Mouse (Mus musculus): Measurements from ENCODE around the gene Ppp1r37.
A peak's percentile ranks its signal among the peaks of the same experiment; 100 is the strongest.

Gene Ppp1r37

DNA sequence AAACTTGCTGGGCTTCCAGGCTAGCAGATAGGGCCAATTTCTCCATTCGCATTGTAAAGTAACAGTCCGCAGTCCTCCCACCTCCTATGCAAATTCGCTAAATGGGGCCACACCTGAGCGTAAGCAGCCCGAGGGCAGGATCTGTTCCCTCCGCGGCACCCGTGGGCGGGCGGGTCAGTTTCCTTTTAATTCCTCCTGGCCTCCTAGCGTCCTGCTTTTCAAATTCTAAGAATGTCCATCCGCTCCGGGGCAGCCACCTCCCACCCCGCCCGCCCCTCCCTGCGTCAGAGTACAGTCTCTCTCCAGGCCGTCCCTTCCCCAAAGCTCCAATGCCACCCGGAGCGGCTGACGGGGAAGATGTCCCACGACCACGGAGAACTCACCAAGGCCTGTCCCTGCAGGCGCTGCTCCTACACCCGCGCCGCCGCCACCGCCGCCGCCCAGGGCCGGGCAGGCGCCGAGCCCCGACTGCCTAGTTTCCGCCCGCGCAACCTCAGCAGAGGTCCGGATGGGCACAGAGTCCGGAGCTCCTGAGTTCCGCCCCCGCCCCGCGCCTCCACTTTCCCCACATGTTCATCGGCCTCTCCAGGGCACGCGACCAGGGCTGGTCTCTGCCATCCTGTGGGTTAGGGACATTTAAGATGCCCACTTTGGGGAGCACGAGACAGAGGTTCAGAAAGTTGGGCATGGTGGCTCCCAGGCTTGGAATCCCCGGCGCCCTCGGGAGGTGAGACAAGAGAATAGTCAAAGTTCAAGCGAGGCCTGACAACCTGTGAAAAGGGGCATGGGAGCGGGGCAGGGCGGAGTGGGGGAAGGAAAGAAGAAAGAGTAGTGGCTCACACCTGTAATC lies 10.3 kb upstream of the Ppp1r37 start:
- no peak for DNase-seq (ENCODE audit: extremely low read depth, low read depth, low spot score)

DNA sequence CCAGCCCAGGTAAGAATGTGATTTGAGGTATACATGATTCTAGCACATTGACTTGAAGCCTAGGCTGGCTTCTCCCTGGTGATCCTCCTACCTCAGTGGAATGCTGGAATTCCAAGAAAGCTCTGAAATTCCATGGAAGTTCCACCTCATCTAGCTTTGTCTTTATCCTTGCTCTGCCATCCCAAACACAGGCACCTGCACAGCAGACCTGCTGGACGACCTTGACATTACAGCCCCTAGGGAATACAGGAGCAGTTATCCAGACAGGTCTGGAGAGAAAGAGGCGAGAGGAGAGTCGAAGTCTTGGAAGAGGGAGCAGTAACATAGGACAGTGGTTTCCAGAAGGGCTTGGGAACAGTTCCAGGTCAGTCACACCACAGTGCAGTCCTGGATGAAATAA lies 6.8 kb upstream of the Ppp1r37 start:
- DNase-seq (ENCODE audit: extremely low read depth, low read depth, low spot score) = no peak

DNA sequence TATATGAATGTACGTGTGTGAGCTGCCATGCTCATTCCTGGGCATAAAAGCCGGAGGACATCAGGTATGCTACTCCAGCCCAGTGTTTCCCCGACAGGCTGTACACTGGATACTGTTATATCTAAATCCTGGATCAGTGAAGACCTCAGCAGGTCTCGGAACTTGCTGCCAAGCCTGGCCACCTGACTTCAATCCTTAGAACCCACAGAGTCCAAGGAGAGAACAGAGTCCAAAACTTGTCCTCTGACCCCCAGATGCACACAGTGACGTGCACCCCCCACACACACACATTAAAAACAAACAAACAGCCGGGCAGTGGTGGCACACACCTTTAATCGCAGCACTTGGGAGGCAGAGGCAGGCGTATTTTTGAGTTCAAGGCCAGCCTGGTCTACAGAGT lies 4.5 kb upstream of the Ppp1r37 start:
- DNase-seq (ENCODE audit: extremely low read depth, low read depth, low spot score) = no peak

DNA sequence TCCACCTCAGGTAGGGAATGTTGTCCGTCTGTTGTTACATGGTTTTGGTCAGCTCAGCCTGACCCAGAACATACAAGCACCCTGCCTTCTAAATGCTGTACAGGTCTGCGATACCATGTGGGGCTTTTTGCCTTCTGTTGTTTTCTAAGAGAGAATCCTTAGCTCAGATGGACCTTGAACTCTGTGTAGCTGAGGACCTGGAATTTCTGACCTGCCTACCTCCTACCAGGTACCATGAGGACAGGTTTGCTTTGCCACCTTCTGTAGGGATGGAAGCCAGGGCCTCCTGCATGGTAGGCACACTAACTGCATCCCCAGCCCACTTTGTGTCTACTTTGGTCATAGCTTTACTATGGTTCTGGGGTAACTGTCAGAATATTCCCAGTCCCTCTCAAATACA lies 2.9 kb upstream of the Ppp1r37 start:
- no peak for DNase-seq (ENCODE audit: extremely low read depth, low read depth, low spot score)

DNA sequence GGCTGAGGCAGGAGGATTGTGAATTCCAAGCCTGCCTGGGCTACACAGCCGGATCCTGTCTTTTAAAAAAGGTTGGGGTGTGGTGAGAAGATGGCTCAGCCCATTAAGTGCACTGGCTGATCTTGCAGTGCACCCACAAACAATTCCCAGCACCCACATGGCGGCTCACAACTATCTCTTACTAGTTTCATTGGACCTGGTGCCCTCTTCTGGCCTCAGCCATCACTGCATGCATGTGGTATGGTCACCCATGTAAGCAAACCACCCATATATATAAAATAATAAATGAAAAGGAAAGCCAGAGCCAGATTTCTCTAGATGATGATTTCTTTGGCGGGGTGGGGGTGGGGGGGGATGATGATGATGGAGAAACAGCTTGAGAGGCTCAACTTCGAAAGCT lies 1.6 kb upstream of the Ppp1r37 start:
- DNase-seq (ENCODE audit: extremely low read depth, low read depth, low spot score) = no peak

DNA sequence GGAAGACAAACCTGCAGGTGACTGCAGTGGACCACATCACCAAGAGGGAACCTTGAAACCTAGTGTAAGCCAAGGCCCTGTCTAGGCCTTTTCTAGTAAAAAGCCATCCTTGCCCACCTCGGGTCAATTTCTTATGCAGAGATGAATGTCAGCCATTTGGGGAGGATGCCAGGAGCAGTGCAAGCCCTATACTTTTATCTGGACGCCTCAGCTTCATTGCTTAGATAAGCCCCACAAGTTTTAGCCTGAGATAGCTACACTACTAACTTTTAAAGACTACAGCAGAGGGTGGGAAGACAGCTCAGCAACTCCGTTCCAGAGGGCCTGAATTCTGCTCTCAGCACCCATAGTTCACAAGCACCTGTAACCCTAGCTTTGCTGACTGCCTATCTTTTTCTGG lies 1.0 kb upstream of the Ppp1r37 start:
- DNase-seq (ENCODE audit: extremely low read depth, low read depth, low spot score) = no peak

DNA sequence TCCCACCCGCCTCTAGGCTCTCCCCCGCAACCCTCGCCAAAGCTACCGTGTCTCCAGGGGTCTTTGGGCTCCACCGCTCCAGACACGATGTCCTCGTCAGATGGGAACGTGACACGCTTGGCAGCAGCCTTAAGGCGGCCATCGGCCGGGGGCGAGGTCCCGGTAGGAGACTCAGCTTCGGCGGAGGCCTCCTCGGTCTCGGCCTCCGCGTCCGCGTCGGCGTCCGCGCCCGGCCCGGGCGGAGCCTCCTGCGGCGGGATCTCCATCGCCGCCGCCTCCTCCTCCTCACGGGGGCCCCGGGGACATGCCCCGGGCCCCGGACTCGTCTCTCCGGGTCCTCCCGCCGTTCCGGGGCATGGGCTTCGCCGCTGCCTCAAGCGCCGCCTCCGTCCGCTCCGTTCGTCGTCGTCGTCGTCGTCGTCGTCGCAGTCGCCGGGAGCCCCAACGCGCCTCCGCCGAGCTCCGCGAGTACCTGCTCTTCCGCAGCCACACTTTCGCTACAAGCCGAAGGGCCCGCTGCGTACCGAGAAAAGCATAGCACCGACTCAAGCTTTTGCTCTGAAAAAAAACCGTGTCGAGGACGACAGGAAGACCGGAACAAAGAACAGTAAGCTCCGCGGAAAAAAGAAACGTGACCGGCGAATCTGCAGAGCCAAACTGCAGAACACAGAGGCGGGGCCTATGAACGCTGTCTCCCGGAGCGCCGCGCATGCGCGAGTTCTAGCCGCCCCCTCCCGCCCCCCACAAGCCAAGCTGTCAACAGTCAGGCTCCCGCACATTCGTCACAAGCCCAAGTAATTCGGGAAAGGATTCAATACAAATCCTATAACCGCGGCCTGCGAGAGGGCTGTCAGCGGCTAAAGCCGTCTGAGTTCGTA lies 872 bp downstream of the Ppp1r37 start:
- no peak for DNase-seq (ENCODE audit: extremely low read depth, low read depth, low spot score)

DNA sequence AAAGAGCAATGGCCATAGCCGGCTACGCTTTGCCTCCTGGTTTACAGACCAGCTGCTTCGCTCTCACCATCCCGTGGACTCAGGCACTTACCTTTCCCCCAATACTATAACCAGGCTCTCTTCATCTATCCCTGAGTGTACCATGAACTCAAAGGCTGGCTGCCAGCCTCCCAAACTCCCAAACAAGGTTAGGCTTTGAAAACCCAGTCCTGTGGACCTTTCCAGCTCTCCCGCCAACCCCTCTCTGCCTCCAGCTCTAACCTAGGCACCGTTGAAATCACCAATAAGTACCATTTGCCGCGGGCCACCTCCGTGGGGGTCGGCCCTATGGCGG lies 1.5 kb downstream of the Ppp1r37 start:
- no peak for DNase-seq (ENCODE audit: extremely low read depth, low read depth, low spot score)

DNA sequence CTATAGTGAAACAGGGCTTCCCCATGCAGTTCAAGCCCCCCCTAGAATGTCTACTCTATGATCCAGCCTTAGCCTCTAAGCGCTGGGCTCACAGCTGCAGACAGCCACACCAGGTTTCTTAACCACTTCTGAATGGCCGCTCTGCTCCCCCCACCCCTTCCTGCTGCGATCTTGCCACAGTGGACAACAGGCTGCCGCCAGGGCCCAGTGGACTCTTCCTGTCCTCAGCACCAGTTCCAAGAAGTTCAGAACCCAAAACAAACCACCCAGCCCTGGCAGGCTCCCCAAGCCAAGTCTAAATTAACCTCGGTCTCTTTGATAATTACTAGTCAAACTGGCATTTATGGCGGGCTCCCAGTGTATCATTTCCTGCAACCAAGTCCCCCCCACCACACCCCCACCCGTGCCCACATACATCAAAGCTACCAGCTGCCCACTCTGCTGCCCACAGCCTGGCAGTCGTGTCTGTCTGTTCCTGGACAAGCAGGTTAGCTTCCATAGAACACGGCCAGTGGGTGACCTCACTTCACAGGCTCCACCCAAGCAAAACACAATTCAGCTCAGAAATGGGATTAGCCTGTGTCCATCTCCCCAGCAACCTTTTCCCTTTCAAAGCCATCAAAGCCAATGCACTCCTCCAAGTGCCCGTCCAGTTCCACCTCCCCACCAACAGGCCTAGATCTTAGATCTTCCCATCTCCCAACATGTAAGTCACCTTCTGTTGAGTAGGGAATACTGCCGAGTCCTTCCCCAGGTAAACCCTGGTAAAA lies 2.2 kb downstream of the Ppp1r37 start:
- no peak for DNase-seq (ENCODE audit: extremely low read depth, low read depth, low spot score)

DNA sequence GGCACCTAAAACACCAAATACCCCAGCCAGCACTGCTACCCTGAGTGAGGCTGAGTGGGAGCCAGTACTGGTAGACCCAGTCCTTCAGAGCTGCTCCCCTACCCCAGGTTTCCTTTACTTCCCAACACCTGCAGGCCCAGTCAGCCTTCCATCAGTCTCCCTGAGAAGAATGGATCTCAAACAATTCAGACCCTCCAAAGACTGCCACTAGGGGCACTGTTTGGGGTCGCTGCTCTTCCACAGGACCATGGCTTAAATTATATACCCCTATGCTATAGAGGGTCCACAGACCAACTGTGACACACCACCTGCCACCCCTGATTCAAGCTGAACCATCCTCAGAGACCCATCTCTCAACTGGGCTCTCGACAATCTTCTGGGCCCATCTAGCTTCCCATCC lies 3.9 kb downstream of the Ppp1r37 start:
- no peak for DNase-seq (ENCODE audit: extremely low read depth, low read depth, low spot score)

DNA sequence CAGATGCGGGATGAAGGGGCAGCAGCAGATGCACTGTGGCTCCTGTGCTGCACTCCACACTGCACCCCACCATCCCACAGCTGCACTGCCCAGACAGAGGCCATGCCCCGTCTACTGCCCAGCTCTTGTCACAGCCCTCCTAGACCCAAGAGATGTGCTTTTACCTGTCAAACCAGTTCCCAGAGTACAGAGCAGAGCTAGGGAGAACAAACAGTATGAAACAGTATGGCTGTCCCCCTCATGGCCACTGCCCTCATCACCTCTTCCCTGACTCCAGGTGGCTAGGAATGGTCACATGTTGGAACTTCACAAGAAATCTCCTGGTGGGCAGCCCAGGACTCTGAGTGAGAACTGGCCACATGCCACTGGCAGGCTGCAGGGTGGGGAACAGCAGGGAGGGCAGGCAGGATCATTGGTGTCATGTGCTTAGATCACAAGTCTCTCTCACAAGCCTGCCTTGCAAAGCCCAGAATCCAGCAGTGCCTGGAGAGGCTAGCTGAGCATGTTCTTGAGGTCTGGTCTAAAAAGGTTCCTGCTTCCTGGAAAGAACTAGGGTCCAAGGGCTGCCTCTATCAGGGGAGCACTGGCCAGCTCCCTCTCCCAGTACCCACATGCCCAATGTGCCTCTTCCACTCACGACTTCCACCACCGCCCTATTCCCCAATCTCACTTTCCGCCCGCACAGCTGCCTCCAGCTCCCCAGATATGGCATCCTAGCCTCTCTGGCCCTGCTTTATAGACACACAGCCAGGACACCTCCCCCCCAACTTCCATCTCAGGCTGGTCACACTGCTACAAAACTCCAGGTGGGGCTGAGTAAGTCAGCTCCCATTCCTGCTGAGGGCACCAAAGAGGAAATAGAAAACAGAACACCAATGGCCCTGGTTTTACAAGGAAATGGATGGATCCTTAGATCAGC lies 4.6 kb downstream of the Ppp1r37 start:
- no peak for DNase-seq (ENCODE audit: extremely low read depth, low read depth, low spot score)

DNA sequence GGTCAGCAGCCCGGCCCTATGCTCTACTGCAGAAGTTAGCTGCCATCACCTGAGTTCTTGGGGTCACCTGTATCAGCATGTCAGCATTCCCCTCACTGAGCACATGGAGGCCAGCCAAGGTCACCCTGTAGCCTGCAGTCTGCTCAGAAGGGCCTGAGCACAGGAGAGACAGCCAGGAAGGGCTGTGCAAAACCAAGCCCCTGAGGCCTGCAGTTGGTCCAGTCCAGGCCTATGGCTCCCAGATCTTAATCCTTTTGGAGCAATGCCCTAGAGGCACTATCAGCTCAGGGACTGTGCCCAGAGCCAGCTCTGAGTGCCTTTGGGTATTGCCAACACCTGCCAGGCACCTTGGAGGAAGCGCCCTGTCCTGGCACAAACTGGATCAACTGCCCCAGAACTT lies 5.8 kb downstream of the Ppp1r37 start:
- DNase-seq (ENCODE audit: extremely low read depth, low read depth, low spot score) = no peak

DNA sequence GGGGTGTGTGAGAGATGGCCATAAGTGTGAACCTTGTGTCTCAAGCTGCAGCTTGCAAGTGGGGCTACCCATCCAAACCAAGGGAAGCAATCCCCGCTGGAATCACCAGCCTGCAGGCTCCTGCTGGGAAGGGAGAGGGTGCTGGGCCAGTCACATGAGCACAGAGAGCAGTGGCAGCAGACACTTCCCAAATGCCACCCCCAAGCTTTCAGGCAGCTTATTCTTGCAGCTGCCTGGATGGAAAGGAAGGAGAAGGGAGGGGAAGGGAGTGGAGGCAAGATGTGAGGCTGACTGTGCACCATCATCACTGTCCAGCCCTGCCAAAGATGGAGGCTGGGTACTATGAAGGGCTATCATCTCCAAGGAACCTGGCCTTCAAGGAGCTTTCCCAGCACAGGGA lies 8.7 kb downstream of the Ppp1r37 start:
- DNase-seq (ENCODE audit: extremely low read depth, low read depth, low spot score) = no peak

DNA sequence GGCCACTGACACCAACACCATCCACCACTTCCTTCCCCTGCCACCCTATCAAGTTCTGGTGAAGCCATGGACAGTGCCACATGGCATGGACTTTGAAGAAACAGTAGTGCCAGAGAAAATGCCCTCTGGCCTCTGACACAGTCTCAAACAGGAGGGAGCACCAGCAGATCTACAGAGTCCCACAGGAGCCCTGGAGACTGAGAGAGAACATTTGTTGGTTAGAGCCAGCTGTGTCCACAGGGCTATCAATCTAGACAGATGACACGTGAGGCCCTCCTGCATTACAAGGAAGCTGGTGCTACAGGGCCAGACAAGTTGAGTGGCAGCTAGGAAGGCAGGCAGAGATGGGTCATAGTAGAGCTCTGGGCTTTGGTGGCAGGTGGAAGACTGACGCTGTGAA lies 10.4 kb downstream of the Ppp1r37 start:
- DNase-seq (ENCODE audit: extremely low read depth, low read depth, low spot score) = no peak

DNA sequence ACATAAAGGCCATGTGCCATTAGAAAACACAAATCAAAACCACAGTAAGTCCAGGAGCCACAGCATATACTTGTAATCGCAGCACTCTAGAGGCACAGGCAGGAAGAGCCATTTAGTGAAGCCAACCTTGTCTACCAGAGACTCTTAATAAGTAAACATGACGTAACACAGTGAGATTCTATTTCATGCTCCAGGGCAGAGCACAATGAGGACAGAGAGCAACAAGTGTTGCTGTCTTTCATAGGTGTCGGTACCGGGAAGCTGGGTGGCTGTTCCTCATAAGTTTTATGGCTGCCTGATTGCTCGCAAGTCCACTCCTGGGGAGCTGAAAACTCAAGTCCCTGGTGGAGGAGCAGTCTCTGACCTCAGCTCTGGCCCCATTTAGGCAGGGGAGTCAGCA lies 11.2 kb downstream of the Ppp1r37 start:
- peak; percentile 72 for DNase-seq (ENCODE audit: extremely low read depth, low read depth, low spot score)

DNA sequence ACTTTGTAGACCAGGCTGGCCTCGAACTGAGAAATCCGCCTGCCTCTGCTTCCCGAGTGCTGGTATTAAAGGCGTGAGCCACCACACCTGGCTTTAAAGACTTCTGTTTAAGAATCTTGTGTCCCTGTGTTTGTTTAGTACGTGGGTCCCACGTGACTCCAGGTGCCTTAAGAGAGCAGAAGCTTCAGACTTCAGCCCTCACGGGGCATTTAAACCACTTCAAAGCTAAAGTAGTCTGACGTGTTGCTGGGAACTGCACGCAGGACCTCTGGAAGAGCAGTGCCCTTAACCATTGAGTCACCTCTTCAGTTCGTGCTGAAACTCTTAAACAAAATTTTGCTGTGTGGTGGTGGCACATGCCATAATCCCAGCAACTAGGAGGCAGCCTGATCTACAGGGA lies 13.5 kb downstream of the Ppp1r37 start:
- DNase-seq (ENCODE audit: extremely low read depth, low read depth, low spot score) = no peak

DNA sequence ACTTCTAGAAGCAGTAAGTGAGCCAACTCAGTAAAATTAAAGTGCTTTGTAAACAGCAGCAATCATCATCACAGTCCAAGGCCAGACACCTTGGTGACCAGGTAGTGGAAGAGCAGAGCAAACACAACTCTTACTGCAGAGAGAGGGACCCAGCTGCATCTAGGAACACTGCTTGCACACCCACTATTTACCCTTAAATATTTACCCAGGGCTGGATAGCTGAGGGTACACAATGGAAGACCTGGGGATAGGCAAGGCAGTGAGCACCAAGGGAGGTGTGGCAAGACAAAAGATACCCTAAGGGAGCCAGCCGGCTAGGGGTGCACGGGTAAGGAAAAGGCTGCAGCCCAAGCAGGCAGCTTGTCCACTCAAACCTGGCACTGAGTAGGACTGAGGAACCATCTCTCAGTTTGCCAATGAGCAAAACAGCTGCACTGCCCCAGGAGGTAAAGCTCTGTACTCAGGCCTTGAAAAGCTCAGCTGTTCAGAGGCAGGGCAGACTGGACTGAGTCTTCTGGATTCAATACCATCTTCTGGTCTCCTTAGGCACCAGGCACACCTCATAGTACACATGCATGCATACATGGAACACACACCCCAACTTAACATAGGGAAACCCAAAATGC lies 15.4 kb downstream of the Ppp1r37 start:
- no peak for DNase-seq (ENCODE audit: extremely low read depth, low read depth, low spot score)

DNA sequence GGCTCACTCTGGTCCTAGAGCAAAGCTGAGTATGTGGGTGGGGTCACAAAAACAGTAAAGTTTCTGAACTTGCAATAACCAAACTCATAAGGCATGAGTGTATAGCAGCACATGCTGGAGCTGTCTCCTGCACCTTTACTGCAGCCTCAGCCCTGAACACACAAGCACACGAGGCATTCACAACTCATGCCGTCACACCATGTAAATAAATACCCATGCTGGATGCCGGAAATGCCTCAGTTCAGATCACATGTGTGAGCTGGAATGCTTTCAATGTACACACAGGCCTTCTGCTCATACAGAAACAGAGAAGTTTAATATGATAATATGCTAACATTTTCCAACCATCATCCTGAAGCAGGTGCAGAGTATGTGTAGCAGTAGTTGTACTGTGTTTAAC lies 16.9 kb downstream of the Ppp1r37 start:
- no peak for DNase-seq (ENCODE audit: extremely low read depth, low read depth, low spot score)

DNA sequence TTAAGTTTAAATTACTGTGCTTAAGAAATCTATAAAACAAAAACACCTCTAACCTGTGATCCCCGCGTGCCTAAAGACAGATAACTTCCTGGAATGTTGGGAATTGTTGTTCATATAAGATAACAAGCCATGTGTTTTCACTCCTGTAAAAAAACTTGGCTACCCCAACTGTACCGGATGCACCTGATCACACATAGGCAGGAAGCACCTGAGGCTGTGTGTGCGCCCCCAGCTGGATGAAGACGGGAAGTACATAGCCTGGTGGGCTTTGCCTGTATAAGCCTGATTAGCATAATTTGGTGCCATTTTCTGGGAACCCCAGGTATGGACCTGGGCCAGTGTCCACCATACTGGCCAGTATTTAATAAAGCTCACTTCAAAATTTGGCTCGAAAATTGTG lies 19.3 kb downstream of the Ppp1r37 start:
- no peak for DNase-seq (ENCODE audit: extremely low read depth, low read depth, low spot score)

DNA sequence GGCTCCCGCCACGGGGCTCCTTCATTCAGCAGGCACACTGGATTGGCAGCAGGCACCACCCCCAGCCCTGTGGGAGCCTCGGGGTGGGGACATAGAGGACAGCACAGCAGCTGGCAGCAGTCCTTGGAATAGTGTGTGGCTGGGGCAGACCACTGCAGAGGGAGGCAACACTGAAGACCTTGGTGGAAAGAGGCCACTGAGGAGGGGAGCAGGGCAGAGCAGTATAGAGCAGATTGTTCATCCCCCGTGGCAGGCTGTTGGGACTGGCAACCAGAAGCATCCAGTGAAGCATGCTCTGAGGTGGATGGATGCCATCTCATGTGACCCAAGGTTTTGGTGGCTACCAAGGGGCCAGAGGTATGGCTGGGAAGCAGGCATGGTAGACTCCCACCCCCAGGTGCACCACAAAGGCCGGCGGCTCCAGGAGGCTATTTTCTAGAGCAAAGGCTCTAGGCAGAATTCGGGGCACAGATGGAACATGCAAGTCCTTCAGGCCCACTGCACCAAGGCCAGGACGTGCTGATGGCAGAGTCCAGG lies 20.7 kb downstream of the Ppp1r37 start:
- DNase-seq (ENCODE audit: extremely low read depth, low read depth, low spot score) = no peak

Data from fat pad, adult 2 months (tissue).